Mouse (Mus musculus): ENCODE data around the gene Cops4.

DNA sequence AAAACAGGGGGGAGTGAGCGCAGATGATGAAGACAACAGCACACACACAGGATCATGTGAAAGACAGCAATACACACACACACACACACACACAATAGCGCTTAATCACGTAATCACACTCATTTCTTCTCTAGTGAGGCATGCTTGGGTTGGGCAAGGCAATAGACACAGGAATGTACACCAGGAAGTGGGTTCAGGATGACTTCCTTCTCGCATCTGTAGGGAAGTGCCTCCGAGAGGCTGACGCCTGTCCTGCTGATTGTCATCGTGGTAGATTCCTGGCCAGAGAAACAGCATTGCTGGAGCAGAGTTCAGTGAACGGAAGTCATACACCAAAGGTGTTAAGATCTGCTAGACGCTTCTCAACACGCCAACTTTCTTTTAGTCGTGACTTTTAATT is 8.9 kb upstream of the Cops4 start:
- TF ChIP-seq EP300 (optimal IDR thresholded peaks at IDR 0.05), result no peak
- no peak for TF ChIP-seq CTCF (IDR thresholded peaks at IDR 0.05; ENCODE audit: low read depth)

Data from stomach, postnatal 0 days (tissue).